ENCODE assay signal across 11 mouse cellular contexts in the genomic region with DNA sequence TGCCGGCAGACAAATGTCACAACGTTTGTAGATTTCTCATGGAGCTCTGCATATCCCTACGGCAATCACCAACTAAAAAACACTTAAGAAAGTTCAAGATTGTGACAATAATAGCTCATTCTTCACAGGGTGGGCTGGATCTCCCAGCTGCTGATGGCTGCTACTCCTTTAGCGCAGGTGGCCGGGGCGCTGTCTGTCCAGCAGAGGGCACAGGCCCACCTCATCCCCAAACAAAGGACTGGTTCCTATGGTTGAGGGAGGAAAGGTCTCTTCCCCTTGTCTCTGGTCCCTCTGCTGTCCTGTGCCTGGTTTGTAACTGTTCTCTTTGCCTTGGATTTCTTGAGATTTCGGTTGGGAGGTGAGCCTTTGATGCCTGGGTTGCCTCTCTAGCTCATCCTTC. TPM values are rescaled to one million over a fixed set of nuclear protein-coding genes. Genes with fewer than 3 reads are reported as not detected.
A peak's percentile ranks its signal among the peaks of the same experiment; 100 is the strongest.
DNase-seq lines count a peak whose midpoint lies in the region; ATAC-seq and TF ChIP-seq lines count a peak whose summit lies in the region.
"Had no signal": no experiment of that assay in that cellular context is flagged by ENCODE, and none has a peak within 500 bp of the region (broad histone marks: within the 10 kb centered on the region; RNA-seq: fewer than 3 reads in every experiment).

No protein-coding gene starts in this region.

- no peak overlapping the region for H3K27ac ChIP-seq in cerebellum, adult 2 months (ENCODE audit: insufficient read depth, low read length)
- no peak overlapping the region for H3K27ac ChIP-seq in kidney, embryonic 14.5 days (ENCODE audit: low read depth, low read length)
- no peak overlapping the region for H3K27ac ChIP-seq in midbrain, postnatal 0 days (ENCODE audit: low read depth, low read length)
- no peak overlapping the region for H3K27ac ChIP-seq in midbrain, embryonic 15.5 days

- no peaks in the 10 kb centered on the region for H3K27me3 ChIP-seq in cerebellum, adult 2 months (ENCODE audit: control insufficient read depth, insufficient read depth, low read length)
- H3K27me3 ChIP-seq in kidney, embryonic 14.5 days (ENCODE audit: control insufficient read depth, insufficient read depth, low read length), result no peaks in the 10 kb centered on the region
- no peaks in the 10 kb centered on the region for H3K27me3 ChIP-seq in midbrain, postnatal 0 days (ENCODE audit: insufficient read depth, low read length)
- H3K27me3 ChIP-seq in midbrain, embryonic 15.5 days (replicated peaks), result no peaks in the 10 kb centered on the region

- no peak overlapping the region for H3K4me3 ChIP-seq in cerebellum, adult 2 months (replicated peaks; ENCODE audit: insufficient read depth, low read depth, low read length)
- no peak overlapping the region for H3K4me3 ChIP-seq in kidney, embryonic 14.5 days (ENCODE audit: low read length)
- H3K4me3 ChIP-seq in midbrain, postnatal 0 days (ENCODE audit: low read depth, low read length), result no peak overlapping the region
- no peak overlapping the region for H3K4me3 ChIP-seq in midbrain, embryonic 15.5 days

- WGBS in cerebellum, adult 2 months, result 49% methylated on average over 7 of the region's 7 CpGs
- 32% methylated on average over 7 of the region's 7 CpGs for whole genome bisulfite sequencing in kidney, embryonic 14.5 days
- WGBS in midbrain, postnatal 0 days, result 49% methylated on average over 7 of the region's 7 CpGs
- 55% methylated on average over 7 of the region's 7 CpGs for WGBS in midbrain, embryonic 15.5 days

- no peak; the same call in 1 of the 2 replicates for ATAC-seq in kidney, embryonic 14.5 days (ENCODE audit: low FRiP score, low TSS enrichment)
- ATAC-seq in midbrain, postnatal 0 days (ENCODE audit: low FRiP score), result no peak
- ATAC-seq in midbrain, embryonic 15.5 days (replicated peaks), result no peak

- intact Hi-C loops in left cerebral cortex, postnatal 25 days (cut with DNase I), result loop anchor here (5.0 kb wide), 2 partner anchors 44 to 84 kb away; no protein-coding TSS in a partner anchor

- no peak for TF ChIP-seq POLR2A in cerebellum, adult 2 months (IDR thresholded peaks at IDR 0.05; ENCODE audit: borderline replicate concordance, insufficient read depth, low read length)

- no peak overlapping the region for H3K9ac ChIP-seq in kidney, embryonic 14.5 days (ENCODE audit: low read depth, low read length)
- H3K9ac ChIP-seq in midbrain, postnatal 0 days (replicated peaks; ENCODE audit: low read length, poor library complexity, severe bottlenecking), result no peak overlapping the region
- no peak overlapping the region for H3K9ac ChIP-seq in midbrain, embryonic 15.5 days

- no peaks in the 10 kb centered on the region for H3K36me3 ChIP-seq in kidney, embryonic 14.5 days (ENCODE audit: control insufficient read depth, insufficient read depth, low read length)
- no peaks in the 10 kb centered on the region for H3K36me3 ChIP-seq in midbrain, postnatal 0 days (ENCODE audit: insufficient read depth, low read length)
- H3K36me3 ChIP-seq in midbrain, embryonic 15.5 days (replicated peaks), result no peaks in the 10 kb centered on the region

- H3K9me3 ChIP-seq in kidney, embryonic 14.5 days (ENCODE audit: control insufficient read depth, low read length), result no peaks in the 10 kb centered on the region
- no peaks in the 10 kb centered on the region for H3K9me3 ChIP-seq in midbrain, postnatal 0 days (ENCODE audit: low read length)
- H3K9me3 ChIP-seq in midbrain, embryonic 15.5 days, result no peaks in the 10 kb centered on the region

- peak; percentile 29; the same call in 1 of the 2 replicates for TF ChIP-seq CTCF in cerebellum, adult 2 months (IDR thresholded peaks at IDR 0.05; ENCODE audit: borderline replicate concordance, insufficient read depth, low read depth, low read length)
- TF ChIP-seq CTCF in midbrain, postnatal 0 days (IDR thresholded peaks at IDR 0.05), result peak; percentile 58

- no peaks in the 10 kb centered on the region for H3K4me1 ChIP-seq in cerebellum, adult 2 months (ENCODE audit: control insufficient read depth, insufficient read depth, low read length)
- H3K4me1 ChIP-seq in kidney, embryonic 14.5 days (ENCODE audit: control insufficient read depth, insufficient read depth, low read length), result peaks cover 14% of the 10 kb centered on the region
- H3K4me1 ChIP-seq in midbrain, postnatal 0 days (ENCODE audit: insufficient read depth, low read length), result 0 out of 2 replicates have a peak, but pooled peaks cover 3% of the 10 kb centered on the region
- peaks cover 3% of the 10 kb centered on the region; the same call in 1 of the 2 replicates for H3K4me1 ChIP-seq in midbrain, embryonic 15.5 days

- no peak for DNase-seq in cerebellum, adult 2 months
- DNase-seq in cerebellum, postnatal 4 days (ENCODE audit: low spot score in 2 of 2), result no peak
- DNase-seq in kidney, adult 18-20 months, result peak; percentile 10
- no peak for DNase-seq in midbrain, postnatal 0 days (ENCODE audit: low spot score)
- DNase-seq in lung, postnatal 4 days, result peak; percentile 10 to 24
- no peak for DNase-seq in left cerebral cortex, postnatal 25 days (ENCODE audit: low spot score in 2 of 2)
- DNase-seq: right cerebral cortex, postnatal 14 days; thymus, adult 18-20 months had no signal

- no peak overlapping the region for H3K4me2 ChIP-seq in kidney, embryonic 14.5 days (replicated peaks; ENCODE audit: low read depth, low read length)
- no peak overlapping the region for H3K4me2 ChIP-seq in midbrain, postnatal 0 days (ENCODE audit: low read depth, low read length, poor library complexity, severe bottlenecking)
- no peak overlapping the region for H3K4me2 ChIP-seq in midbrain, embryonic 15.5 days

RNA-seq across cellular contexts. Expression of a gene that starts 1.5 kb away (rescaled TPM):
- 16.1 and 16.8 TPM in 2 replicates for polyA plus RNA-seq in cerebellum, adult 2 months (2012; rRNA removed)
- polyA plus RNA-seq in kidney, embryonic 14.5 days (2014; fragmentation: Nextera tagmentation; extraction: Ambion mirVana), result 0.69 and 0.92 TPM in 2 replicates
- 26.3 and 28.6 TPM in 2 replicates for total RNA-seq in midbrain, postnatal 0 days (2014; rRNA removed)
- polyA plus RNA-seq in midbrain, postnatal 0 days (2015; fragmentation: Nextera tagmentation; extraction: Ambion mirVana), result 19.7 and 22.0 TPM in 2 replicates
- 14.3 and 15.5 TPM in 2 replicates for polyA plus RNA-seq in midbrain, embryonic 15.5 days (2015; fragmentation: Nextera tagmentation; extraction: Ambion mirVana)
- total RNA-seq in left cerebral cortex, postnatal 25 days (2021), result 10 to 100 TPM; 79.3 to 85.9 TPM
- polyA plus RNA-seq: C2C12 had no signal

Comparison
In these comparisons a context has a peak if more than half of its experiments do, and no peak if none do; other contexts are left out.
1. DNase-seq: peak in kidney, adult 18-20 months (single experiment) and lung, postnatal 4 days (2 of 2); none in cerebellum, adult 2 months (0 of 2), cerebellum, postnatal 4 days (0 of 2), midbrain, postnatal 0 days (single experiment) and left cerebral cortex, postnatal 25 days (0 of 2).